Mouse (Mus musculus) lung, postnatal 0 days (tissue): ENCODE results near the gene Atp1a4.

Experiments used
- CTCF ChIP-seq: IDR thresholded peaks from 2 replicates; pipeline ENCODE4 v1.5.1; 2016; ENCODE audit warnings: antibody characterized with exemption, mild to moderate bottlenecking
- EP300 ChIP-seq: IDR thresholded peaks from 2 replicates; pipeline ENCODE4 v1.6.1; 2016; ENCODE audit warnings: antibody characterized with exemption, mild to moderate bottlenecking, control low read depth

GRCm38 (mm10) chr1:172194435-172194834 lies 63.8 kb downstream of the Atp1a4 start:
- TF ChIP-seq CTCF (no peak), EP300 (no peak)
